Mouse (Mus musculus) regulatory T cell (primary cell): ENCODE results near the gene Spi1.
"Not testable (repeated sequence)": the region's sequence is repeated elsewhere in the genome, so short reads cannot be mapped to it uniquely, and the experiment has no call there.

Source experiments
- in situ Hi-C: fragments of 300-600 bp; cut with MboI, MseI; formaldehyde crosslinking; loops from one replicate; pipeline ENCODE4 v1.15.1; 2025; ENCODE audit warnings: high pct_unique_total_duplicates

The Spi1 gene

GRCm38 (mm10) chr2:91090827-91091226 is 8.6 kb downstream of the Spi1 start:
- in situ Hi-C loops: no loop called here

GRCm38 (mm10) chr2:91096524-91096923 is 14.3 kb downstream of the Spi1 start:
- in situ Hi-C loops: no loop called here

- in situ Hi-C loops: no loop called here
Measured at GRCm38 (mm10) chr2:91097015-91097414, 14.8 kb downstream of the Spi1 start.

GRCm38 (mm10) chr2:91098156-91098555 is 16.0 kb downstream of the Spi1 start:
- in situ Hi-C loops: no loop called here

- in situ Hi-C loops: loop anchor here (5.0 kb wide), 1 partner anchor 34 kb away; no protein-coding TSS in a partner anchor
Measured at GRCm38 (mm10) chr2:91101124-91101740, 19.0 kb downstream of the Spi1 start.

- in situ Hi-C loops: no loop called here
Measured at GRCm38 (mm10) chr2:91108156-91108555, 26.0 kb downstream of the Spi1 start.

GRCm38 (mm10) chr2:91109241-91109640 is 27.1 kb downstream of the Spi1 start:
- in situ Hi-C loops: no loop called here

- in situ Hi-C loops: no loop called here
Measured at GRCm38 (mm10) chr2:91109807-91110385, 27.7 kb downstream of the Spi1 start.

GRCm38 (mm10) chr2:91110429-91110828 is 28.2 kb downstream of the Spi1 start:
- in situ Hi-C loops: no loop called here

GRCm38 (mm10) chr2:91111832-91112231 is 29.6 kb downstream of the Spi1 start:
- in situ Hi-C loops: not testable (repeated sequence)

GRCm38 (mm10) chr2:91112491-91112890 is 30.3 kb downstream of the Spi1 start:
- in situ Hi-C loops: no loop called here

GRCm38 (mm10) chr2:91113334-91113733 is 31.1 kb downstream of the Spi1 start:
- in situ Hi-C loops: no loop called here

- in situ Hi-C loops: no loop called here
Measured at GRCm38 (mm10) chr2:91113852-91114251, 31.7 kb downstream of the Spi1 start.

GRCm38 (mm10) chr2:91114781-91115577 is 32.8 kb downstream of the Spi1 start:
- in situ Hi-C loops: no loop called here

GRCm38 (mm10) chr2:91115578-91115970 is 33.4 kb downstream of the Spi1 start:
- in situ Hi-C loops: no loop called here

- in situ Hi-C loops: no loop called here
Measured at GRCm38 (mm10) chr2:91116842-91117241, 34.7 kb downstream of the Spi1 start.

GRCm38 (mm10) chr2:91117585-91118275 is 35.5 kb downstream of the Spi1 start, which contains the start of gene Mybpc3:
Gene Mybpc3, plus strand, starts transcription at chr2:91118144.
- in situ Hi-C loops: no loop called here

GRCm38 (mm10) chr2:91118647-91119046 is 36.5 kb downstream of the Spi1 start:
- in situ Hi-C loops: no loop called here

- in situ Hi-C loops: no loop called here
Measured at GRCm38 (mm10) chr2:91119061-91119460, 36.9 kb downstream of the Spi1 start.

- in situ Hi-C loops: no loop called here
Measured at GRCm38 (mm10) chr2:91119551-91119950, 37.4 kb downstream of the Spi1 start.

GRCm38 (mm10) chr2:91120261-91120671 is 38.1 kb downstream of the Spi1 start:
- in situ Hi-C loops: no loop called here

- in situ Hi-C loops: no loop called here
Measured at GRCm38 (mm10) chr2:91121011-91121410, 38.8 kb downstream of the Spi1 start.
